Mouse (Mus musculus): ENCODE data around the gene Ppy.

Gene Ppy

DNA sequence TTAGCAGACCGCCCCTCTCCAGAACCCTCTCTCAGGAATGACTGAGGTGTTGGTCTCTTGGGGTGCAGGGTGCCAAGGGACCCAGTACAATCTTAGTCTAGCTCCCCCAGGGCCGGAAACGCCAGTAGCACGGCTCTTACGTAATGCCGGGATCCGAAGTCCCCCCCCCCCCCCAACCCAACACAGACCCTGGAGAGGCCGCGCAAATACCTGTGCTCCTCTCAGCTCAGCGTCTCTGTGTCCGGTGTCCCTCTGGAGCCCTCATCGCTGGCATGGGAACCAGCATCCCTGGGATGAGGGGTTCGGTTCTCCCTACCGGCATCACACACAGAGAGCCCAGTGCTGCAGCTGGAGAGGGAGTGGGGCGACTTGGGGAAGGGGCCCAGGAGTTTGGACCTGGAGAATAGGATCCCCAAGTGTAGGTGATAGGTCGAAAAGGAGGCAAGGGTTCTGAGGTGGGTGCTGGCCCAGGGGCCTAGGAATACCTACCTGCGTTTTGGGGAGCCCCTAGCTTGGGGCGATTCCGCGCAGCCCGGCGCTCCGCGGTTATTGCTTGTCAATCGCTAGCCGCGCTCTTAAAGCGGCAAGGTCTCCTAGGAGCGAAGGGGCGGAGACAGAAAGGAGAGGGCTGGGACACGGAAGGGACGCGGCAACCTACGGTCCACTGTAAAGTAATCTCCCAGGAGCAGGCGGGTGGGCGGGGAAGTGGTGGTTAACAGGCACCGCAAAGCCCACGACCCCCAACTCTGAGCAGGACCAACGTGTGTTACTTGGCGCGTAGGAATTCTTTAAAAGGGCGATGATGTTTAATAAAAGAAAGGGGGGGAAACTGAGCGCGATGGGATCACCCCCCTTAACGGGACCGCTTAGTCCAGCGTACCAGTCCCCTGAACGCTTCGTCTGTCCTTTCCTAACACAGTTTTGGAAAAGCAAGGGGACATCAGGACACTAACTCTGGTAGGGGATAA lies 12.9 kb downstream of the Ppy start, which contains the start of gene Mpp2:
Gene Mpp2, minus strand, starts transcription at position 585 of the 968 bp plus-strand sequence.
- peak; percentile 66 for DNase-seq (ENCODE audit: low spot score)

DNA sequence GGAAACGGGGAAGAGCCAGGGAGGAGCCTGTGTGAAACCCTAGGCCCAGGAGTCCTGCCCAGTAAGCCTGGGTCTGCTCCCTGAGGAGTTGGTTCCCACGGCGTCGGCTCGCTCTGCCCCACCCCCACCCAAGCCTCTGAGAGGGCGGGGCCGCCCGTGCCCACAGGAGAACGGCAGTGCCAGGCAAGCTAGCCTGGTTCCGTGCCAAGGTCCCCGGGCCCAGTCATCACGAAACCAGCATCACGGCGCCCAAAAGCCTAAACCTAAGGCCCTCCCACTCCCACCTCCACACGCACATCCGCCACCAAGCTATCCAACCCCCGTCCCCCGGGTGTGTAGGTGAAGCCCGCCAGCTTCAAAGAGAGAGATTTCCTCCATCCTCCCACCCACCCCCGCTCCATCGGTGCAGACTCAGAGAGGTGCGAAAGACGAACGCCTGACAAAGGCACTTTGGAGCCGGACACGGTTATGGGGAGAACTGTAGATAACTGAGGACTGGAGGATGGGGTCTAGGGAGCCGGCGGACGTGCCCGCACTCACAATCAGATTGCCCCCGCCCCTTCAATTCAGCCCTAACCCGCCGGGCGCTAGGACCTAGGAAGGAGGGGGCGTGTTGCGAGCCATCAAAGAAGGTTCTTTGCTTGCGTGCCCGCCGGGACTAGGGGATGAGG lies 13.9 kb downstream of the Ppy start:
- DNase-seq (ENCODE audit: low spot score), result peak; percentile 78

DNA sequence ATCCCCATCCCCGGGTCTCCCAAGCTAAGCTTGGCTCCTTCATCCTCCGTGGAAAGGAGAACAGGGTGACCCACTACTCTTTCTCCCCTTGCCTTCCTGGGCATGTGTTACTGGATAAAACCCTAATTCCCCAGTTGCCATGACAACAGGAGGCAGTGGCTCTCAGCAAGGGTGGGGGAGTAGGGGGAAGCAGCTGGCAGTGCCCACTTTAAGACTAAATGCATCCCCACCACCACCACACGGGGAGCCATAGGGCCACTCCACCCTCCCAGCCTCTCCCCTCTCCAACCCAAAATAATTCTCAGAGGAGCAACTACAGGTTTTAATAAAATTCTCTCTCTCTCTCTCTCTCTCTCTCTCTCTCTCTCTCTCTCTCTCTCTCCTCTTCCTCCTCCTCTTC lies 14.8 kb downstream of the Ppy start:
- no peak for DNase-seq (ENCODE audit: low spot score)

DNA sequence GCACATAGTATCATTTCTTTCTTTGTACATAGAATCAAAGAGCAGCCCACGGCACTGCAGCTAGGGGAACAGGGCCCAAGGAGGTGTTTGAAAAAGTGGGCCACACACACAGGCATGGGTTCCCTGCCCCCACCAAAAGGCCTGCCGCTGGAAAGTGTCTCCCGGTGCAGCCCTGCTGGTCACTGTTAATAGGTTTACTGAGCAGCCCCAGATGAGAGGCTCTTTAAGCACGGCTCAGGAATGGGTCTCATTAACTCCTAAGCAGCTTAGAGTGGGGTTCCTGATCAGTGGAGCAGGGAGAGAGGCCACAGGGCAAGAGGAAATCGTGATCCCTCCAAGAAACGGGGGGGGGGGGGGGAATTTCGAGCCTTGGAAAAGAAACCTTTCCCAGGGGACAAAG lies 17.0 kb downstream of the Ppy start:
- no peak for DNase-seq (ENCODE audit: low spot score)

DNA sequence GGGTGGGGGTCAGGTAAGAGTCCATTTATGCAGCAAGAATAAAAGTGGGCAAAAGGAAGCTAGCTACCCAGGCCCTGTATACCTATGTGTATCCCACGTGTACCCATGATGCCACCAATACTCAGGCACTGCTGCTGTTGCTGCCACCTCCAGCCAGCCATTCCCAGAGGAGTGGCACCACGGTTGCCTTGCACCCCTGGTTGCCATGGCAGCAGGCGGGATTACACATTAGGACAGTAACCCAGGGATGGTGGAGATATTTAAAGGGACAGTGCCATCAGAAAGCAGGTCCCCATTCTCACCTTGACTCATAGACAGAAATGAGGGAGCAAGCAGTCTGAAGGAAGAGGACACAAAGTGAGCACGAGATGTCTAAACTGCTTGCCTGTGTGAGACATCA lies 17.9 kb downstream of the Ppy start:
- DNase-seq (ENCODE audit: low spot score), result no peak

- peak; percentile 82 for DNase-seq (ENCODE audit: low spot score)
These were observed 18.8 kb downstream of the Ppy start for GRCm38 (mm10) chr11:102082322-102082721.

DNA sequence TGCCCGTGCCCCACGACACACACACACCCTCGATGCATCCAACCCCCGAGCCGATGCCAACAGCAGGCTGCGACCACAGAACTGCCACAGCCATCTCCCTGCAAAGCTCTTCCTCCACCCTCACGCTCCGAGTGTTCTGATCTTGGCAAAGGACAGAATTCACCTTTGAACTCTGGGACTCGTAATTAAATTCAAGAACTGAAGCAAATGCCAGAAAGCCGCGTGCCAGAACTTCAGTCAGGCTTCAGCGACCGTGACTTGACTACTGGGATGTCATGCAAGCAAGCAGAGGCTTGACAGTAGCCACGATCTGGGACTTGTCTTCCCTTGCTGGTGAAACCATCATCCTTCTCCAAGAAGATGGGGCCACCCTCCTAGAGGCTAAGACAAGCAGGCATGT lies 27.4 kb downstream of the Ppy start:
- DNase-seq (ENCODE audit: low spot score), result no peak

GRCm38 (mm10) chr11:102072729-102073128 lies 28.4 kb downstream of the Ppy start:
- no peak for DNase-seq (ENCODE audit: low spot score)

DNA sequence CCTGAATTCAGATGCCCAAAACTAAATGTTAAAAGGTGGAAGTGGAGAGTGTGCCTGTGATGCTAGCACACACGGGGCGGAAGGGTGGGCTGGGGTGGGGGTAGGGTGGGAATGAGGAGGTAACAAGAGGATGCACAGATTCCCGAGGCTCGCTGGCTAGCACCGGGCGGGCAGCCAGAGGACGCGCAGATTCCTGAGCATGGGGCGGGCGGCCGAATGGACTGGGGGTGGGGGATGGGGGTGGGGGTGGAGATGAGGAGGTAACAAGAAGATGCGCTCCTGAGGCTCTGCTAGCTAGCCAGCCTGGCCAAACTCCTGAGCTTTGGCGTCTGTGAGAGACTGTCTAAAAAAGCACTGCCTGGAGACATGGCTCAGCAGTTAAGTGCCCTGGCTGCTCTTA lies 30.7 kb downstream of the Ppy start:
- no peak for DNase-seq (ENCODE audit: low spot score)

GRCm38 (mm10) chr11:102069633-102070032 lies 31.5 kb downstream of the Ppy start:
- DNase-seq (ENCODE audit: low spot score), result no peak

GRCm38 (mm10) chr11:102068969-102069368 lies 32.1 kb downstream of the Ppy start:
- DNase-seq (ENCODE audit: low spot score), result no peak

DNA sequence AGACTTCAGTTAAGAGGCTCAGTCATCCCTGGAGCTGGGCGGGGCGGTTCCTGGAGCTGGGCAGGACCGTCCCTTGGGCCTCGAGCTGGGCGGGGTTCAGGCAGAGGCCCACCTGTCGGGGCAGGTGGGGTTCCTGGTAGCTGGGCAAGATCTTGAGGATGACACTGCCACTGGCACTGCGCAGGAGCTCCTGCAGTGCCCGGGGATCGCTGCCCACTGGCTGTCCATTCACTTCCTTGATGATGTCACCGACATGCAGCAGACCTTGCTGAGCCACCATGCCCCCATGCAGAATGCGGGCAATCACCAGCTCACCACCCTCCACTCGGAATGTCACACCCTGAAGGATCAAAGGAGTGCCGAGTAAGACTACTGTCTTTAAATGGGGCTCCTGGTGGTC lies 38.0 kb downstream of the Ppy start:
- no peak for DNase-seq (ENCODE audit: low spot score)

GRCm38 (mm10) chr11:102061941-102062473 lies 39.1 kb downstream of the Ppy start:
- no peak for DNase-seq (ENCODE audit: low spot score)

GRCm38 (mm10) chr11:102061236-102061940 lies 39.7 kb downstream of the Ppy start:
- peak; percentile 86 for DNase-seq (ENCODE audit: low spot score)

- DNase-seq (ENCODE audit: low spot score), result peak; percentile 79
These were observed 47.3 kb downstream of the Ppy start for GRCm38 (mm10) chr11:102053847-102054246.

DNA sequence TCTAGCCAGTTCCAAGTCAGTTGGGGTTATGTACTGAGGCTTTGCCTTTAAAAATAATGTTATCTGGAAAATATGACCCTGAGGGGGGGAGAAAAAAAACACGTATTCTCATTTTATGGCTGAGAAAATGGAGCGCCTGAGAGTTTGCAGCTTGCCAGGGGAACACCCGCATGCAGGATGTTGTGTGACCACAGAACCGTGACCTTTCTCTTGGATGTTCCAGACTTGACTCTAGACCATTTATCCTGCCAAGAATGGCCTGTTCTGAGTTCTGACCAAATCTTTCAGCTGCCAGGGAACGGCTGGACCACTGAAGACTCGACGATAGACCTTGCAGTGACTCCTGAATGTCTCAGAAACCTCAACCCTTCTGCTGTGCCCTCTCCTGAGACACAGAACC lies 47.9 kb downstream of the Ppy start:
- DNase-seq (ENCODE audit: low spot score), result no peak

- DNase-seq (ENCODE audit: low spot score), result no peak
These were observed 48.4 kb downstream of the Ppy start for GRCm38 (mm10) chr11:102052697-102053096.

- DNase-seq (ENCODE audit: low spot score), result no peak
These were observed 49.2 kb downstream of the Ppy start for GRCm38 (mm10) chr11:102051954-102052353.

DNA sequence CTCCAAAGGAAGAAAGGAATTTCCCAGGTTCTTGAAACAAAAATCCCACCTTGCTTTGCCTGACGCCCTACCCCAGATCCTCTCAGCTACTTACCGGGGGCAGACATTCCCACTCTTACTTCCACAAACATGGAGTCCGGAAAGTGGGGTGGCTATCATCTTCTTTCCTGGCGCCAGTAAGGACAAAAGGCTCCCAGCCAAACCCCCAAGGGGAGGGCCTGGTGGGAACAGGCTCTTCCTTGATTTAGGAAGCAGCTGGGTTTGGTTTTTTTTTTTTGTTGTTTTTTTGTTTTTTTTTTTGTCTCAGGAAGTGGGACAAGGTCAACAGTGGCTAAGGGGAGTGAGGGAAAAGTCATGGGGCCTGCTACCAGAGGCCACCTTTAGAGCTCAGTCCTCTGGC lies 49.6 kb downstream of the Ppy start:
- DNase-seq (ENCODE audit: low spot score), result peak; percentile 71

Data from testis, postnatal 10 days (tissue).